ENCODE assay signal across 8 mouse cellular contexts in the genomic region with DNA sequence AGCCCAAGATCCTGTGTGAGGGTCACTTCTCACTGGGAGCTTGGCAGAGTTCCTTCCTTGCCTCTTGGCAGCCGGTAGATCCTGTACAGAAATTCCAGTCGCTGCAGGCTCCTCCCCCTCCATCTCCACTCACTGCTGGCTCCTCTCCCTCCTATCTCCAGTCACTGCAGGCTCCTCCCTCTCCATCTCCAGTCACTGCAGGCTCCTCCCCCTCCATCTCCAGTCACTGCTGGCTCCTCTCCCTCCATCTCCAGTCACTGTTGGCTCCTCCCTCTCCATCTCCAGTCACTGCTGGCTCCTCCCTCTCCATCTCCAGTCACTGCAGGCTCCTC. TPM values are rescaled to one million over a fixed set of nuclear protein-coding genes. Genes with fewer than 3 reads are reported as not detected.
DNase-seq lines count a peak whose midpoint lies in the region; ATAC-seq lines count a peak whose summit lies in the region.
"Had no signal": no experiment of that assay in that cellular context is flagged by ENCODE, and none has a peak within 500 bp of the region (broad histone marks: within the 10 kb centered on the region; RNA-seq: fewer than 3 reads in every experiment).

No protein-coding gene starts in this region.

- H3K9ac ChIP-seq in forebrain, embryonic 12.5 days, result no peak overlapping the region

- DNase-seq in urinary bladder, postnatal 14 days (ENCODE audit: low spot score), result peak; percentile 33
- no peak for DNase-seq in urinary bladder, adult 18-20 months (ENCODE audit: low spot score in 2 of 2)
- peak; percentile 47 to 66 for DNase-seq in kidney, postnatal 4 days
- peak; percentile 47 for DNase-seq in neural tube, embryonic 10.5 days (ENCODE audit: extremely low spot score, low spot score)
- no peak for DNase-seq in right cerebral cortex, postnatal 25 days

- peaks cover 11% of the 10 kb centered on the region for H3K4me1 ChIP-seq in forebrain, embryonic 12.5 days

- H3K9me3 ChIP-seq in forebrain, embryonic 12.5 days, result no peaks in the 10 kb centered on the region

- H3K27ac ChIP-seq in forebrain, embryonic 12.5 days, result no peak overlapping the region

- H3K4me3 ChIP-seq in forebrain, embryonic 12.5 days (replicated peaks), result no peak overlapping the region

- WGBS in forebrain, embryonic 12.5 days, result 0% methylated on average over 2 of the region's 2 CpGs

- 0 out of 2 replicates have a peak overlapping the region, but pooled peaks have one; percentile 24 for H3K4me2 ChIP-seq in forebrain, embryonic 12.5 days

- peak; percentile 39; the same call in 1 of the 2 replicates for ATAC-seq in forebrain, embryonic 12.5 days (ENCODE audit: low FRiP score)
- ATAC-seq in megakaryocyte, adult 5-6 weeks (ENCODE audit: poor library complexity, severe bottlenecking), result no peak

- H3K27me3 ChIP-seq in forebrain, embryonic 12.5 days, result 0 out of 2 replicates have a peak, but pooled peaks cover 5% of the 10 kb centered on the region

- no peaks in the 10 kb centered on the region for H3K36me3 ChIP-seq in forebrain, embryonic 12.5 days (replicated peaks)

RNA-seq across cellular contexts. Expression of a gene that starts 31.0 kb away (rescaled TPM):
- 13.8 and 15.4 TPM in 2 replicates for polyA plus RNA-seq in forebrain, embryonic 12.5 days (2016; fragmentation: Nextera tagmentation; extraction: Ambion mirVana)
- total RNA-seq in megakaryocyte, adult 5-6 weeks (2015), result not detected in 2 replicates
- not detected in 2 replicates for total RNA-seq in megakaryocyte, adult 5-6 weeks (2017)
- total RNA-seq: neutrophil, adult 5-6 weeks had no signal

Comparison
In these comparisons a context has a peak if more than half of its experiments do, and no peak if none do; other contexts are left out.
1. DNase-seq: peak in urinary bladder, postnatal 14 days (single experiment), kidney, postnatal 4 days (2 of 2) and neural tube, embryonic 10.5 days (single experiment); none in urinary bladder, adult 18-20 months (0 of 2) and right cerebral cortex, postnatal 25 days (single experiment).